Mouse (Mus musculus): ENCODE measurements around the gene Slc7a6. TPM values are rescaled to one million over a fixed set of nuclear protein-coding genes. Genes with fewer than 3 reads are reported as not detected.

The Slc7a6 gene
- polyA plus RNA-seq, 1 experiment: 96.3 TPM

DNA sequence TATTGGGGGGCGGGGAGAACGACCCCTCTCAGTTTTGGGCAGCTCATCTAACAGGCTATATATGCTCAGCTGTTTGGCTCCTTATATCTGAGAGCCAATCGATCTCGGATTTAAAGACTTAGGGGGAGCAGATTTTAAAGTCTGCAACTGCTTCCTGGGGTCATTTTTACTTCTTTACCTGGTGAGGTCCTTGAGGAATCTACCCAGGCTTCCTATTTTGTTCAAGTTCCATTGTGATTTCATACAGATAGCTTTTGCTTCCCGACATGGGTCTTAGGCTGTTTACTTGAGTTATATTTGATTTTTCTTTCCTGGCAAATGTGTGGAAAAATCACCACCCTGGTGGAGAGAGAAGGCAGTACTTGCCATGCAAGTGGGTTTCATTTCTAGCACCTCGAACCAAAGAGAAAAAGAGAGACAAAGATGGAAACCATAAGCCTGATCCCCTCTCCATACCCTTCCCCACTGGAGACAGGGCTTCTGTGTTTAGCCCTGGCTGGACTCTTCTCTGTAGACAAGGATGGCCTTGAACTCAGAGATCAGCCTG is 1.4 kb downstream of the Slc7a6 start:
- no peak overlapping the region for H3K4me3 ChIP-seq (ENCODE audit: control insufficient read depth, insufficient read depth, low read length)
- peaks cover 9% of the 10 kb centered on the region for H3K4me1 ChIP-seq (replicated peaks; ENCODE audit: control insufficient read depth, insufficient read depth, low read length)
- 28% methylated on average over 6 of the region's 6 CpGs for whole genome bisulfite sequencing
- no peaks in the 10 kb centered on the region for H3K36me3 ChIP-seq (ENCODE audit: control insufficient read depth, insufficient read depth, low read length)
- no peak overlapping the region for H3K27ac ChIP-seq (ENCODE audit: control insufficient read depth, insufficient read depth, low read length)
- H3K27me3 ChIP-seq (ENCODE audit: control insufficient read depth, insufficient read depth, low read length): no peaks in the 10 kb centered on the region
- DNase-seq: no peak
- TF ChIP-seq CTCF (IDR thresholded peaks at IDR 0.05; ENCODE audit: borderline replicate concordance, control insufficient read depth, extremely low read depth, insufficient read depth, low read length, poor library complexity): no peak
- no peak for TF ChIP-seq POLR2A (IDR thresholded peaks at IDR 0.05; ENCODE audit: control insufficient read depth, extremely low read depth, insufficient read depth, low read length, poor library complexity)

DNA sequence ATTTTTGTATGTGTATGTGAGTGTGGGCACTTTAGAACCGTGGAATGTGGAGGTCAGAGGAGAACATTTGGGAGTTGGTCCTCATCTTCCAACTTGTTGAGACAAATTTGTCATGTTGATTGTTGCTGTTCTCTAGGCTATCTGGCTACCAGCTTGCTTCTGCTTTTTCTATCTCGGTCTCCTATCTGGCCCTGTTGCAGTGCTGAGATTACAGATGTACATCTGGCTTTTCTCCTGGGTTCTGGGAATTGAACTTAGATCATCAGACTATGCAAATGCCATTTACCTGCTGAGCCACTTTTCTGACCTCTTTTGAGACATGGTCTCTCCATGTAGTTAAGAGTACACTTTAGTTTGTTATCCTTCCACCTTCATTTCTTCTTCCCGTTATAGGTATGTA is 4.9 kb downstream of the Slc7a6 start:
- TF ChIP-seq CTCF (IDR thresholded peaks at IDR 0.05; ENCODE audit: borderline replicate concordance, control insufficient read depth, extremely low read depth, insufficient read depth, low read length, poor library complexity) (no peak), POLR2A (IDR thresholded peaks at IDR 0.05; ENCODE audit: control insufficient read depth, extremely low read depth, insufficient read depth, low read length, poor library complexity) (no peak)
- Histone ChIP-seq H3K4me1 (replicated peaks; ENCODE audit: control insufficient read depth, insufficient read depth, low read length) (peaks cover 5% of the 10 kb centered on the region), H3K4me3 (ENCODE audit: control insufficient read depth, insufficient read depth, low read length) (no peak overlapping the region), H3K27ac (ENCODE audit: control insufficient read depth, insufficient read depth, low read length) (no peak overlapping the region), H3K27me3 (ENCODE audit: control insufficient read depth, insufficient read depth, low read length) (no peaks in the 10 kb centered on the region), H3K36me3 (ENCODE audit: control insufficient read depth, insufficient read depth, low read length) (no peaks in the 10 kb centered on the region; the same call in 1 of the 2 replicates)
- no peak for DNase-seq
- 92% methylated on average over 3 of the region's 3 CpGs for WGBS

GRCm38 (mm10) chr8:106176891-106177290 is 8.2 kb downstream of the Slc7a6 start:
- TF ChIP-seq CTCF (IDR thresholded peaks at IDR 0.05; ENCODE audit: borderline replicate concordance, control insufficient read depth, extremely low read depth, insufficient read depth, low read length, poor library complexity): no peak
- TF ChIP-seq POLR2A (IDR thresholded peaks at IDR 0.05; ENCODE audit: control insufficient read depth, extremely low read depth, insufficient read depth, low read length, poor library complexity): no peak
- WGBS: 74% methylated on average over 1 of the region's 1 CpGs
- peaks cover 4% of the 10 kb centered on the region; the same call in 1 of the 2 replicates for H3K36me3 ChIP-seq (ENCODE audit: control insufficient read depth, insufficient read depth, low read length)
- no peak for DNase-seq
- H3K4me1 ChIP-seq (replicated peaks; ENCODE audit: control insufficient read depth, insufficient read depth, low read length): no peaks in the 10 kb centered on the region
- no peaks in the 10 kb centered on the region for H3K27me3 ChIP-seq (ENCODE audit: control insufficient read depth, insufficient read depth, low read length)
- H3K4me3 ChIP-seq (ENCODE audit: control insufficient read depth, insufficient read depth, low read length): no peak overlapping the region
- H3K27ac ChIP-seq (ENCODE audit: control insufficient read depth, insufficient read depth, low read length): no peak overlapping the region

DNA sequence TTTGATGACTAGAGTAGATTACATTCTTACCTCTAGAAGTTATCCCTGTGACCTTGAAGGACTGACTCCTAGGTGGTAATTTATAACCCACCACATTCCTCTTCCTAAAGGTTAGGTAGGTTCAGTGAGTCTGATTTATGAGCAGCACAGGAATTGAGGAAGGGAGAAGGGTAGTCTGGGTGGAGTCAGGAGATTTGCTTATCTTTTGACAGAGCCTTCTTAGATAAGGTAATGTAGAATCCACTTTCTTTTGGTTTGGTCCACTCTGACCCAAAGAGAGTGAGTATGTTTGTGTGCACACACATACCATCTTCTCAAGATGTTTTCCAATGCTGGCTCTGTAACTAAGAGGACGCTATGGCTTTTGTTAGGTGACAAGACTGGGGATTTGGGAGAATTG is 8.9 kb downstream of the Slc7a6 start:
- 93% methylated on average over 1 of the region's 1 CpGs for WGBS
- no peak for TF ChIP-seq POLR2A (IDR thresholded peaks at IDR 0.05; ENCODE audit: control insufficient read depth, extremely low read depth, insufficient read depth, low read length, poor library complexity)
- Histone ChIP-seq H3K4me1 (replicated peaks; ENCODE audit: control insufficient read depth, insufficient read depth, low read length) (no peaks in the 10 kb centered on the region), H3K27ac (ENCODE audit: control insufficient read depth, insufficient read depth, low read length) (no peak overlapping the region), H3K27me3 (ENCODE audit: control insufficient read depth, insufficient read depth, low read length) (no peaks in the 10 kb centered on the region), H3K4me3 (ENCODE audit: control insufficient read depth, insufficient read depth, low read length) (no peak overlapping the region), H3K36me3 (ENCODE audit: control insufficient read depth, insufficient read depth, low read length) (peaks cover 10% of the 10 kb centered on the region; the same call in 1 of the 2 replicates)
- no peak for DNase-seq

DNA sequence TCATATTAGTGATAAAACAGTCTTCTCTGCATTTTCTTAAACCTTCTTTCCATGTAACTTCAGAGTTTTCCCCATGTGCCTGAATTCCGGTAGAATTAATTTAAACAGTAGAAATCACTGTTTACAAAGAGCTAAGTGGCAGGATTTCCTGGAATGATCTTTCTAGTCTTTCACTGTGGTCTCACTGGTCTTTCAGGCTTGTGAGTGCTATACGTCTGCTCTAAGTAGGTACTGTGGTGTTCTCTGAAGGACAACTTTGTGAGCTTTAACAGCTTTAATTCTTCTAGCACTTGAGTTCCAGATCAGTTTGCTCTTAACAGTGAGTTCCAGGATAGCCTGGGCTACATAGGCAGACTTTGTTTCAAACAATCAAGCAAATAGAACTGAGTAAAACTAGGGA is 9.8 kb downstream of the Slc7a6 start:
- Histone ChIP-seq H3K27me3 (ENCODE audit: control insufficient read depth, insufficient read depth, low read length) (no peaks in the 10 kb centered on the region), H3K4me1 (replicated peaks; ENCODE audit: control insufficient read depth, insufficient read depth, low read length) (no peaks in the 10 kb centered on the region), H3K36me3 (ENCODE audit: control insufficient read depth, insufficient read depth, low read length) (peaks cover 10% of the 10 kb centered on the region; the same call in 1 of the 2 replicates), H3K27ac (ENCODE audit: control insufficient read depth, insufficient read depth, low read length) (no peak overlapping the region), H3K4me3 (ENCODE audit: control insufficient read depth, insufficient read depth, low read length) (no peak overlapping the region)
- TF ChIP-seq CTCF (IDR thresholded peaks at IDR 0.05; ENCODE audit: borderline replicate concordance, control insufficient read depth, extremely low read depth, insufficient read depth, low read length, poor library complexity) (no peak), POLR2A (IDR thresholded peaks at IDR 0.05; ENCODE audit: control insufficient read depth, extremely low read depth, insufficient read depth, low read length, poor library complexity) (no peak)
- WGBS: 94% methylated on average over 2 of the region's 2 CpGs
- DNase-seq: no peak

DNA sequence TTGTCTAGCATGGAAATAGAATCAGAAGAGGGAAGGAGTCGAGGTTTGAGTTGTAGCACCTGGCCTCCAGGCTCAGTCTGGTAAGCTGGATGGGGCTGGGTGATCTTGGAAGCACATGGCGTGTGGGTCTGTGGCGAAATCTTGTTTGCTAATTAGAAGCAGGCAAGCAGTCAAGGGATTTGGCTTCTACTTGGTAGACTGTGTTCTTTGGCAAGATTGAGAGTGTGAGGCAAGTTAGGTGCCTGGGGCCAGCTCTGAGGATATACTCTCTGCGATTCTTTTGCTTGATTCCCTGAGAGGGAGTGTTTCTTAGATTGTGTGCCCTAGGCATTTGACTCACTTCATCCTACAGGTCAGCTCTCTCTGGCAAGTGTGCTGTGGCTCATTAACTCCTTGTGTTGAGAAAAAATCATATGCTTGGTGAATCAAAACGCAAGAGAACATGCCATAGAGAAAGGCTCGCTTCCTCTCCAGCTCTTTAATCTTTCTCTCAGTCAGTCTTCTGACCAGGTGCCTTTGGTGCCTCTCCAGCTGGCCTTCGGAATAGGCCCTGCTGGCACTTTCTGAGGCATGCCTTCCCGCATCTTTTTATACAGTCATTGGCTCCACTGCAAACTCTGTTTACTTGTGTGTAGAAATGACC is 17.1 kb downstream of the Slc7a6 start:
- 92% methylated on average over 8 of the region's 8 CpGs for whole genome bisulfite sequencing
- Histone ChIP-seq H3K27ac (ENCODE audit: control insufficient read depth, insufficient read depth, low read length) (no peak overlapping the region), H3K4me1 (replicated peaks; ENCODE audit: control insufficient read depth, insufficient read depth, low read length) (no peaks in the 10 kb centered on the region), H3K4me3 (ENCODE audit: control insufficient read depth, insufficient read depth, low read length) (no peak overlapping the region), H3K36me3 (ENCODE audit: control insufficient read depth, insufficient read depth, low read length) (0 out of 2 replicates have a peak, but pooled peaks cover 6% of the 10 kb centered on the region), H3K27me3 (ENCODE audit: control insufficient read depth, insufficient read depth, low read length) (no peaks in the 10 kb centered on the region)
- TF ChIP-seq CTCF (IDR thresholded peaks at IDR 0.05; ENCODE audit: borderline replicate concordance, control insufficient read depth, extremely low read depth, insufficient read depth, low read length, poor library complexity) (no peak), POLR2A (IDR thresholded peaks at IDR 0.05; ENCODE audit: control insufficient read depth, extremely low read depth, insufficient read depth, low read length, poor library complexity) (no peak)
- DNase-seq: no peak
